Mouse (Mus musculus) forebrain, postnatal 0 days (tissue): ENCODE measurements around the gene Myo10. TPM values are rescaled to one million over a fixed set of nuclear protein-coding genes. Genes with fewer than 3 reads are reported as not detected.

ENCODE experiments used
- ATAC-seq: fragments of 200-750 bp; cut with Nextera tagmentation; 2 replicates; pipeline ENCODE4 v1.8.0; 2017; ENCODE audit warnings: mild to moderate bottlenecking, moderate library complexity
- DNase-seq: peaks from one replicate; pipeline ENCODE4 v3.0.0-alpha.2; 2015
- H3K27ac ChIP-seq: fragments of 300-500 bp; sonication (generic); 2 replicates; pipeline ENCODE4 v1.5.1; 2014; ENCODE audit warnings: low read depth, mild to moderate bottlenecking, antibody characterized with exemption, low read length, moderate library complexity, mixed read lengths
- H3K27me3 ChIP-seq: fragments of 300-500 bp; sonication (generic); 2 replicates; pipeline ENCODE4 v1.6.1; 2014; ENCODE audit warnings: mild to moderate bottlenecking, low read length, mixed read lengths; ENCODE audit not compliant: insufficient read depth
- H3K36me3 ChIP-seq: fragments of 300-500 bp; sonication (generic); 2 replicates; pipeline ENCODE4 v1.6.1; 2014; ENCODE audit warnings: mild to moderate bottlenecking, moderate library complexity; ENCODE audit not compliant: insufficient read depth
- H3K4me1 ChIP-seq: fragments of 300-500 bp; sonication (generic); 2 replicates; pipeline ENCODE4 v1.6.1; 2014; ENCODE audit warnings: antibody characterized with exemption; ENCODE audit not compliant: insufficient read depth
- H3K4me2 ChIP-seq: fragments of 300-500 bp; sonication (generic); 2 replicates; pipeline ENCODE4 v1.6.1; 2014; ENCODE audit warnings: low read depth, mild to moderate bottlenecking, moderate library complexity
- H3K4me3 ChIP-seq: fragments of 300-500 bp; sonication (generic); 2 replicates; pipeline ENCODE4 v1.5.1; 2014; ENCODE audit warnings: low read depth, low read length, mixed read lengths
- H3K9ac ChIP-seq: fragments of 300-500 bp; sonication (generic); 2 replicates; pipeline ENCODE4 v1.6.1; 2014; ENCODE audit warnings: mild to moderate bottlenecking
- H3K9me3 ChIP-seq: fragments of 300-500 bp; sonication (generic); 2 replicates; pipeline ENCODE4 v1.6.1; 2016; ENCODE audit warnings: low read length
- CTCF ChIP-seq: sonication (generic); IDR thresholded peaks from 2 replicates; pipeline ENCODE4 v1.5.1; 2016; ENCODE audit warnings: antibody characterized with exemption, control low read depth, low read depth
- WGBS: fragments of 180-500 bp; shearing (Covaris S2); extraction: QIAGEN DNeasy Blood & Tissue Kit; methylation state at CpG from one replicate; pipeline ENCODE4 v1.1.7; 2014; 5-methylcytosine and 5-hydroxymethylcytosine counted together
- polyA plus RNA-seq: library from polyadenylated mRNA; unstranded; fragments of >200 nt; fragmentation: Nextera tagmentation; extraction: Ambion mirVana; gene quantifications from 2 replicates; pipeline ENCODE4 v1.2.1, GENCODE M21; 2015
- total RNA-seq: library from RNA; depleted of rRNA; stranded (reverse); fragments of >200 nt; gene quantifications from 2 replicates; pipeline ENCODE4 v1.2.3, GENCODE M21; 2014

Gene Myo10
- total and polyA plus RNA-seq, 2 experiments from 2014 or later = 22.3 to 24.2 TPM

DNA sequence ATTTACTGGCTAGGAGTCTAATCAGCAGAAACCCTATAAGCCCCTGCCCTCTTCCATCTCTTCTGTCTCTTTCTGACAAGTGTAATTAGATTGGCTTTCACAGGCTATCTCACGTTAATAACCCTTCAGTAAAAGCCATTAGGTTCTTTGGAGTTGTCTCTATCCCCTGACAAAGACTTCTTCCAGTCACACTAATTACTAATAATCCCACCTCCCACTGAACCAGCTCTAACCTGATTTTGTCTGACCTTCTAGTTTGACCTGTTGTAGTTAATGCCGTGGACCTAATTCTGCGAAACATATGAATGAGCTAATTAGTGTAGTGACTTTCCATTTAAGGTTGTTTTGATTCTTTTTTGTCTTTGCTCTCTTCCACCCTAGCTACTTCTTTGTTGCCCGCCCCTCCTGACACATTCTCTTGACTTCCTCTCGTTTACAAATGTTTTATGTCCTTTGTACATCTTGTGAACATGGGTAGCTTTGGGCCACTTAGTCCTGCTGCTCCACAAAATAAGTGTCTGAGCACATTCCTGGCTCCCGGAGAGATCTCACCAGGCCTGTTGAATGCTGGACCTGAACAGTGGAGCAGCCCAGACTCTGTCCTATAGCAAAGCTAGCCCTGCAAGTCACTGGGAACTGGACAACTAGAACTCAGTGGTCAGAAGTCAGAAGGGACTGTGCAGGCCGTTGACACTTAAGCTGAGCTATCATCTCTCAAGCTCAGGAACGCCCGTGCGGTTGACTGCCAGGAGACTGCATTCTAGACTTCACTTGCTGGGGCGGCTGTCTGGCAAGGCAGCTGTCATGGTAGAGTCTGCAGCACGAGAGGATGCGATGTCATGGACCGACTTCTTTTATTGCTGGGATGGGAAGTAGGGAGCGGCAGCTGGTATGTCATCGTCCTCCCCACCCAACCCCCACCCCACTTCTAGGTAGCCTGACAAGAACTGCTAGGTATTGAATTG, 47.2 kb downstream of the Myo10 start:
- Histone ChIP-seq H3K9me3 (no peaks in the 10 kb centered on the region), H3K4me1 (0 out of 2 replicates have a peak, but pooled peaks cover 8% of the 10 kb centered on the region), H3K36me3 (no peaks in the 10 kb centered on the region), H3K4me2 (no peak overlapping the region), H3K27ac (no peak overlapping the region), H3K27me3 (no peaks in the 10 kb centered on the region), H3K4me3 (no peak overlapping the region), H3K9ac (no peak overlapping the region)
- 26% methylated on average over 16 of the region's 16 CpGs for WGBS
- DNase-seq (no peak), ATAC-seq (no peak)
- TF ChIP-seq CTCF = no peak

DNA sequence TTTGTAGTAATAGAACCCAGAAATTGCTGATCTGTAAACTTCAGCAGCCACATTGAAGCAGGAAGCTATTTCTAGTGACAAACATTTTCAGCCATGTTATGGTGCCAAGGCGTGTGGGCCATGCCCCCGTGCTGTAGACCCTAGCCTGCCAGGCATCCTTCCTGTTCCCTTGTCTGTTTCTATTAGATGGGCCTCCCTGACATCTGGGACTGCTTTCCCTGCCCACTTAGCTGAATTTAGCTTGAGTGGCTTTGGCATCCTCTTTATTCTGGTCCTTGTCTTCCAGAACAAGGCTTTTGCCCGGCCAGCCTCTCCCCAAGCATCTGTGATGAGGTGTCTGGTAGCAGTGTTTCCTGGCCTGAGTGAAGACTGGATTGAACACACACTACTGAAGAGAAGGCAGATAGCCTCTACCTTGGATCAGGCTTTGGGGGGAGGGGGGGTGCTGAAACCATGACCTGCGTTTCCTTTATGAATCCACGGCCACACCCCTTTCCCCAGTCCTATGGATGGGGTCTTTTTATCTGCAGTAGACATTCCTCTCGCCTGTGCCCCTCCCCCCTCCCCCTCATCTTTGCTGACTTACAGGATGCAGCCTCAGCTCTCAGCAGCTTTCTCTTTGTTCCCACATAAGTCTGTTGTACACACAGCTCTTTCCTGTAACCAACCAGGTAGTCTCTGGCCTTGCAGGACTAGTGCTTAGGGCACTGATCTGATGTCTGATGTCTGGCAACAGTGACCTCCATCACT, 51.1 kb downstream of the Myo10 start:
- no peak overlapping the region for H3K4me2 ChIP-seq
- no peaks in the 10 kb centered on the region for H3K9me3 ChIP-seq
- H3K36me3 ChIP-seq = no peaks in the 10 kb centered on the region
- no peak for DNase-seq
- no peak for TF ChIP-seq CTCF
- H3K4me1 ChIP-seq = peaks cover 21% of the 10 kb centered on the region
- 48% methylated on average over 6 of the region's 6 CpGs for WGBS
- no peaks in the 10 kb centered on the region for H3K27me3 ChIP-seq
- ATAC-seq = no peak
- no peak overlapping the region for H3K4me3 ChIP-seq
- H3K27ac ChIP-seq = no peak overlapping the region
- no peak overlapping the region for H3K9ac ChIP-seq

DNA sequence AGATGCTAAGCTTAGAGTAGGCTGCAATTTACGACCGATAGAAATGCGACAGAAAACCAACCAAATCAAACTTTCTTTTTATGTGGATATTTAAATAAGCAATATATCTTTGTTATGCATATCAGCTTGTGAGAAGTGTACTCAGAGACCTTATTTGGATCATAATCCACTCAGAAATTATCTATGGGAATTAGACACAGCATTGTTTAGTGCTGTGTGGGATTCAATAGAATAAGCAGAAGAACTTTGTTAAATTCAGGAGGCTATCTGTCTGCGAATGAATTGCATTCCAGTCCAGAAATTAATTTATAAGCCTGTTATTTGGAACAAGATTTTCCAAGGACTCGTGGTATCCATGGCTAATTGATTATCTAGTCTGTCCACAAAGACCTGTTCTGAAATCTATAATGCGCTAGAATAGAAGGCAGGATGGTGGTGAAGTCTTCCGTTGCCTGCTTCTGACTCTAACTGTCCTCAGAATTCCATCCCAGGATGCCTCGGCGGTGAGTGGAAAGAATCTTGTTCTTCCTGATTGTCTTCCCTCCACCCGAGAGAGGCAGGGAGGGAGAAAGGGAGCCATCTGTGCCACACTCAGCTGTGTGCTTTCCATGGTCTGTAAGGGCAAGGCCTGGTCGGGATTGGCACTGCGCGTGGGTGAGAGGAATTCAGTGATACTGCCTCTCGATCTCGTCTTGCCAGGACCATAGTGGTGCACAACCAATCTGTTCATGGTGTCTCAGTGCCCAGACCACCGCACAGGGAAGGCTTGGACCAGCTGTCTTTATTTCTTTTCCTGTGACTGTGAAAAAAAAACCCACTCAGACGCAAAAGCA, 52.0 kb downstream of the Myo10 start:
- WGBS = 56% methylated on average over 17 of the region's 17 CpGs
- peak overlapping the region; percentile 35 for H3K27ac ChIP-seq

DNA sequence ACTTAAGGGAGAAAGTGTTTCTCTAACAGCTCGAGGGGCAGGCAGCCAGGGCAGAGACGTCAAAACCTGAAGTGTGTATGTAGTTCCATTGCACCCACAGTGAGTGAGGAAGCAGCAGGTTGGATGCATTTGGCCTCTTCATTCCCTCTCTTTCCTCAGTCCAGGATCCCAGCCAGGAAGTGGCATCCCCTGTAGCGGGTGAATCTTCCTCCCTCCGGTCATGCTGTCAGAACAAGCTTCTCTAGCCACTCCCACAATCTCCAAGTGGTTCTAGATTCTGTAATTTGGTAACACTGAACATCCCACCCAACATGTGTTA, 52.6 kb downstream of the Myo10 start:
- Histone ChIP-seq H3K36me3 (no peaks in the 10 kb centered on the region), H3K9ac (no peak overlapping the region), H3K9me3 (no peaks in the 10 kb centered on the region), H3K4me2 (no peak overlapping the region), H3K27ac (0 out of 2 replicates have a peak overlapping the region, but pooled peaks have one; percentile 21), H3K27me3 (no peaks in the 10 kb centered on the region), H3K4me3 (no peak overlapping the region), H3K4me1 (peaks cover 21% of the 10 kb centered on the region)
- TF ChIP-seq CTCF = no peak
- 53% methylated on average over 4 of the region's 4 CpGs for WGBS
- DNase-seq (no peak), ATAC-seq (peak; percentile 73)

More for the DNA sequence above, 52.0 kb downstream of the Myo10 start:
- TF ChIP-seq CTCF = no peak
- H3K4me2 ChIP-seq = no peak overlapping the region
- ATAC-seq (peak; percentile 85), DNase-seq (peak; percentile 66)
- no peak overlapping the region for H3K9ac ChIP-seq
- H3K27me3 ChIP-seq = no peaks in the 10 kb centered on the region
- no peaks in the 10 kb centered on the region for H3K36me3 ChIP-seq
- peaks cover 21% of the 10 kb centered on the region for H3K4me1 ChIP-seq
- no peaks in the 10 kb centered on the region for H3K9me3 ChIP-seq
- H3K4me3 ChIP-seq = no peak overlapping the region

DNA sequence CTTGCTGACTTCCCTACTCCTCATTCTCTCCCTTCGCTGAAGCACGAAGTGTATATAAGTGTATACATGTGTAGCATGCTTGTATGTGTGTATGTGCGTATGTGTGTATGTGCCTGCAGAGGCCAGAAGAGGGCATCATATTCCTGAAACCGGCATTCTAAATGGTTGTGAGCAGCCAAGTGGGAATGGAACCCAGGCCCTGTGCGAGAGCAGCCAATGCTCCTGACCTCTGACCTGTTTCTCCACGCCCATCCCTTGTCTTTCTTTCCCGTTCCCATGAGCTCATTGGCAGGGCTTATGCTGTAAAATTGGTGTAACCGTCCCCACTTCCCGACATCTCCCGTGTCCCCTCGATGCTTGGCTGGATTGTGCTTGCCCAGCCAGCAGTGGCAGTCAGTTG, 53.0 kb downstream of the Myo10 start:
- H3K4me3 ChIP-seq = no peak overlapping the region
- H3K36me3 ChIP-seq = no peaks in the 10 kb centered on the region
- 0 out of 2 replicates have a peak overlapping the region, but pooled peaks have one; percentile 24 for H3K27ac ChIP-seq
- H3K4me1 ChIP-seq = peaks cover 21% of the 10 kb centered on the region
- DNase-seq (no peak), ATAC-seq (peak; percentile 25; the same call in 1 of the 2 replicates)
- H3K9me3 ChIP-seq = no peaks in the 10 kb centered on the region
- H3K4me2 ChIP-seq = no peak overlapping the region
- no peak overlapping the region for H3K9ac ChIP-seq
- H3K27me3 ChIP-seq = no peaks in the 10 kb centered on the region
- 94% methylated on average over 11 of the region's 11 CpGs for WGBS
- no peak for TF ChIP-seq CTCF

DNA sequence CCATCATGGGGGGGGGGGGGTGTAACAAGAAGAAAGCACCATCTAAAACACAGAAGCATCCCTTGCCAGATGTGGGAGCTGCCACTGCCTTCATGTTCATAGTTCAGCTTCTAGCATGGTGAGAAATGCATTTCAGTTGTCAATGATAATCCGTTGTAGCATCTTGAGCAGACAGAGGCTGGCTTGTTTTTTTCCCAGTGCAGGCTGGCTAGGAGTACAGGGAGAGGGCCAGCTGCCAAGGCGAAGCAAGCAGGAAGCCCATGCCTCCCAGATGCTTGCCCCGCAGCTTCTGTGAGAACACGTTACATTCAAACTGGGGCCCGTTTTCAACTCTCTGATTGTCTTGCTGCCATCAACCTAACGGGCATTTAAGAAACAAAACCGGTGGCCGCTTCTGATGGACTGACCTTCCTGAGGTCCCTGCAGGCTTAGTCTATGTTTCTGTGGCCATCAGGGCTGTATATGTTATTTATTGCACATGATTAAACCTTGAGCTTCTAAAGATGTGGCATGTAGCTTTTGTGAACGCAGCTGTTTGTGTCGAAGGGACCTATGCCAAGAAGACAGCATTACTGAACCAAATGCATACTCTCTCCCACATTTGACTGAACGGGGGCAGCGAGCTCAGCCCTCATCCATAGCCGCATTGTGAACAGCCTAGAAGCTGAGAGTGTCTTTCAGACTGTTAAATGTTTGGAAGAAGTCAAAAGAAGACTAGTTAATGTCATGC, 53.9 kb downstream of the Myo10 start:
- Histone ChIP-seq H3K27me3 (no peaks in the 10 kb centered on the region), H3K36me3 (no peaks in the 10 kb centered on the region), H3K27ac (peak overlapping the region; percentile 24; the same call in 1 of the 2 replicates), H3K9me3 (no peaks in the 10 kb centered on the region), H3K4me3 (no peak overlapping the region), H3K4me2 (no peak overlapping the region; the same call in 1 of the 2 replicates), H3K9ac (no peak overlapping the region), H3K4me1 (peaks cover 21% of the 10 kb centered on the region)
- DNase-seq = peak; percentile 78
- ATAC-seq = peak; percentile 67
- TF ChIP-seq CTCF = no peak
- 21% methylated on average over 13 of the region's 13 CpGs for WGBS
